Mouse (Mus musculus) B cell, adult (primary cell): ENCODE data around the gene Pmp22. TPM values are rescaled to one million over a fixed set of nuclear protein-coding genes. Genes with fewer than 3 reads are reported as not detected.

Experiments
- total RNA-seq: library from RNA; stranded (reverse); gene quantifications from 4 replicates; pipeline ENCODE4 v1.2.4, GENCODE M21; 2023; ENCODE audit not compliant: inconsistent age

The Pmp22 gene
- 0.27 to 1.4 TPM (median 0.51 TPM) in 4 replicates for total RNA-seq

DNA sequence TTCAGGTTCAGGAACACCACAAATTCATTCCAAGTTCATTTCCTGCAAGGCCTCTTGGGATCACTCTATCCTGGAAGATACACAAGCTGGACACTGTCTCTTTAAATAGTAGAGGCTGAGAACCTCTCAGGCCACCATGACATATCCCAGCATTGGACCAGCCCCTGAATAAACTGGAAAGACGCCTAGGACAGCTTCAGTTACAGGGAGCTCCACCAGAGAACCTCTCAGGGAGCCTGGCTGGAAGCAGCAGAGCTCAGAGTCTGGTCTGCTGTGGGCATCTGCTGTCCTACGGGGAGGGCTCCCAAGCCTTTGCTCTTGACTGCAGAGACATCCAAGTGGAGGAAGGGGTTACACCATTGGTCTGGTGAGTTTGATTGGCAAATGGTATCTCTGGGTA lies at the start of gene Pmp22:
Gene Pmp22 (plus strand): TSS at position 199 of the 400 bp plus-strand sequence.

Other genes starting within 250 kb of the Pmp22 start
- gene Tvp23b, start 249.5 kb upstream of the Pmp22 start, total RNA-seq = 13.4 to 18.5 TPM (median 14.8 TPM) in 4 replicates
- not detected in 4 replicates for gene Cdrt4, start 177.8 kb upstream of the Pmp22 start, total RNA-seq
- gene Tekt3, start 67.3 kb upstream of the Pmp22 start, total RNA-seq = not detected in 4 replicates